Mouse (Mus musculus) cerebellum, postnatal 36 days (tissue): Measurements from ENCODE around the gene Ubash3b.

Experiments used
- DNase-seq, 2 experiments: peaks; one replicate each; pipeline ENCODE4 v3.0.0; 2021 to 2022; ENCODE audit warnings: mixed read lengths in 2 of 2

Gene Ubash3b

DNA sequence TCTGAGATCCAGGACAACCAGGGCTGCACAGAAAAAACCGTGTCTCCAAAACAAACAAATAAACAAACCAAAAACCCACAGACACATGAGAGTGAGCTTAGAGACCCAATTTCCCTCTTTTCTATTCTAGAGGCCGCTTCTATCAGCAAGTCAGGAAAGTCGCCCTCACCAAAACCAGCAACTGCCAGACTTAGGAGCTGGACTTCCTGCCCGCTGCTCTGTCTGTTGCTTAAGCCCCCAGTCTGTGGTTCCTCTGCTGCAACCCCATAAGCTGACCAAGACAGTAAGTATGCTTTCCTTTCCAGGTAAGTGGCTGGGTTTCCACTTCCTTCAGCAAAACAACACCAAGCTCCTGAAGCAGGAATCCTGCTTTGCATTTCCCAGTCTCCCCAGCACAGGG is 26.6 kb downstream of the Ubash3b start:
- DNase-seq, result no peak

DNA sequence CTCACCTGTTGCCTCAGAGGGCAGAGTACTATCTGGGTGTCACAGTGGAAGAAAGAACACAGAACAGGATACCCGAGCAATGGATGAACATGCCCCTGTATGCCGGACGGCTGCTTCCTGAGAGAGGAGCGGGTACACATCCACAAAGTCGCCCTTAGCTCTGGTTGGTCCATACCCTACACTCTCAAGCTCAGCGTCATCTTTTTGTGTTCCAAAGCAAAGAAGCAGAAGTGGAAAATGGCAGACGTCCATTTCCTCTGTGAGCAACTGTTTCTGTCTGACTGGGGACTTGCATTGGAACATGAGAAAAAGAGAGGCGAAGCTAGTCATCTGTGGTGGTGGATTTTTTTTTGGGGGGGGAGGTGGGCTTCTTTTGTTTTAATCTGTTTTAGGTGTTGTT is 30.9 kb downstream of the Ubash3b start:
- no peak for DNase-seq

DNA sequence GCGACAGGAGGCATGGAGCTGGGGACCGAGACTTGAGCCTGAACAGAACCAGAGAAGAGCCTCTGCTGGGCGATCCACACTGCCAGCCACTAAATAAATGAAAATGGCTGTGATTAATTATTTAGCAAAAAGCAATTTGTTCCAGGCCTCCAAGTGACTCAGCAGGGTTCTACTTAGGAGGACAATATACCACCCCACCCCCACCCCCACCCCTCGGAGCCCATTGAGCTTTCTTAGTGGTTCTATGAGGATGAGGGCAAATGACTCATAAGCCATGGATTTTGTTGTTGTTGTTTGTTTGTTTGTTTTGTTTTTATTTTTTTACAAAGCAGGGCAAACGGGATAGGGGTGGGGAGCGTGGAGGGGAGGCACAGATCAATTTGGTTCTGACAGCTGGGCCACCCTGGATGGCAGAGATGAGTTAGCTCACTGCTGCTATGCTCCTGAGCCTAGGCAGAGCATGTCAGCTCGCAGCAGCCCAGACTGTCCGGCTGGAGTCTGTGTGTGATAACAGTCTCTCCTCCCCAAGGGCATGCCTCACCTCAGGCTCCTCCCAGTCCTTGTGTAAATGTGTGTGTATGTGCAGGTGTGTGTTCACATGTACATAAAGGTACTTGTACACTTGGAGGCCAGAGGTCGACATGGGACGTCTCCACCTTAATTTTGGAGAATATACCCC is 31.6 kb downstream of the Ubash3b start:
- no peak for DNase-seq

DNA sequence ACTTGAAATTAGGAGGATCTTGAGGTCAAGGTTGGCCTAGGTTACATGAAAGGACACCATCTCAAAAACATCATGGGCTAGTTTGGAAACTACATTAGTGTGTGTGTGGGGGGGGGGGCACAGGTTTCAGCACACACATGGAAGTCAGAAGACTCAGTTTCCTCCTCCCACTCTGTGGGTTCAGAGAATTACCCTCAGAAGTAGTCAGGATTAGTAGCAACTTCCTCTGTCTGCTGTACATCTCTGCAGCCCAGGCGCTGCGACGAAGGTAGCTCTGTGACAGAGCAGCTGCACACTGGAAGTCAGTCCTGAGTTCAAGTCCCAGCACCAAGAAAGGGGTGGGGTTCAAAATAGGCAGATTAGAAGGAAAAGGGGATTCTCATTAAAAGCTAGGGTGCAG is 32.2 kb downstream of the Ubash3b start:
- DNase-seq, result no peak

DNA sequence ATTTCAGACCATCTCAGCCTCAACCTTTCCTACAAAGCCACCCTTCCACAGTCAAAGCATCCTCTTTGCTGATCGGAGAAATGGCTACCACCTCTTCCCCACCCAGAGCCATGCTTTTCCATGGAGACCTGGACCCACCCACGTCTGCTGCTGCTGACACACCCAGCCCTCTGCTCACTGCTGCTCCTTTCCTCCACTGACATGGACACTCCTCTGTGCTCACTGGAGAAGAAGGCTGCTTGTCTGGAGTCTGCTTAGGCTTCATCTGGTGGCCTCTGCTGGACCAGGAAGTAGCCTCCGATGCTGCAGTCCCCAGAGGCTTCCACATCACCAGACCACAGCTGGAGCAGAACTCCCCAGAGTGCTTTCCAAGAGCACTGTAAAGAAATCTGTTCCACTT is 34.8 kb downstream of the Ubash3b start:
- DNase-seq, result no peak

DNA sequence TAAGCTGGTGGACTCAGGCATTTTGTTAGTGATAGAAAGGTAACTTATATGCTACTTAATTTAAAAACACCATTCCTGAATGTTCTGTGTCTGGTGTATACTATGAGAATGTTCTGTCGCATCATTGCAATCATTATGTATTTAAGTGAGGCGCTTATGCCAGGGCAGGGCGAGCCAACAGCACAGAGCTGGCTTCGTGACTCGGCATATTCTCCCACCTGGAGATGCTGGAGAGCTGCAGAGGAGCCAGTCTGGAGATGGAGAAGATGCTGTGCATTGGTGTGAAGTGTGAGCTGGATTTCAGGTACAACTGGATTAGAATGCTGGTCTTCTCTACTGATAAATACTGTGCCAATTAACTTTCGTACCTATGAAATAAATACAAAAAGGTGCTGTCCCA is 37.2 kb downstream of the Ubash3b start:
- DNase-seq, result no peak

DNA sequence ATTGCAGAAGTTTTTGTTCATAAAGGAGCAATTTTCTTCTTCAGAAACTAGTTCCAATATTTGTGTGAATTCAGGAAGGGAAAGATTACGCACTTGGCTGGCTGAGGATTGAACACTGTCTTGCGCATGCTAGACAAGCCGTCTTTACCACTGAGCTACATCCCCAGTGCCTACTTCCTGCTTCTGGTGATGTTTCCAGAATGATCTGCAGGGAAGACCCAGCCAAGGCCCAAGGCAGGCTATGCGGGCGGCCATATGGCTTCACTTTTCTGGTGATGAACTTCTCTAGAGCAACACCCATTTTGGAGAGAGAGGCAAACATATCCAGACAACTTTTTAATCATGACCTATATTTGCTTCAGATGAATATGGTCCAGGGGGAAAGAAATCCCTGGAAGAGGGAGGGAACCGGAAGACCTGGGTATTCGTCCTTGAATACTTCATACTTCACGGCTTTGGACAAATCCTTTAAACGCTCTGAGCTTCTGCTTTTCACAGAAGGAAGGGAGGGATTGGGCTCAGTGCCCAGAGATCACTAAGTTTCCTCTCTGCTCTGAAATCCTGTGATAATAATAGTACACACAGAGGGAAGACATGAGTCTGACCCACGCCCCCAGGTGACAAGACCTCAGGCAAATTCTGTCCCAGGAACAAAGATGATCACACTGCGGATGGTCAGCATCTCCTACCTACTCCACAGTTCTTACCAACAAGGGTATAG is 38.9 kb downstream of the Ubash3b start:
- DNase-seq, result peak; percentile 62 to 70

DNA sequence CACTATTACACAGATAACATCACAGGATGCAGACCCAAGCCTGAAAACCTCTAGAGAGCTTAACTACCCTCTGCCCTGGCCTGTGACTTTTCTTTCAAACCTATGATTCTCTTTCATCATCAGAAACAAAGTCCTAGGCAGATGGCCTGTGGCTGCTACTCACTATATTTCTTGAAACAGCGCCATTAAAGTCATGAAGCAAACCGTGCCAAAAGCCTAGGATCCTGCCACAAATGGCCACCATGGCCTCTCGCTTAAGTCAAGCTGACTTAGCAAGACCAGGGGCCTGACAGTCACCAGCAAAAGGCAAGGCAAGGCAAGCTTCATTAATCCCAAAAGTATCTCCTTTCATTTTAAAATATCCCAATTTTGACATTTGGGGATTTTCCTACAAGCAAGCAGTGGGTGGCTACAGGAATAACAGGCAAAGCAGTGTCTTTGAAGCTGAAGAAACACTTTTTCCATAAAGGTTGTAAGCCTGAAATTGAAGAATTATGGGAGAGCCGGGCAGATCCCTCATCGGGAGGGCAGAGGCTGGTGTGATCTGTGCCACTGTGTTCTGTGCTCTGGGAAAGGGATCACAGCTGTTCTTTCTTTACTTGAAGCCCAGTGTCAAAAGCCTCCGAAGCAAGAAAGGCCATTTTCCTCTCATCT is 39.7 kb downstream of the Ubash3b start:
- peak in 1 of 2 experiments; percentile 41 for DNase-seq

DNA sequence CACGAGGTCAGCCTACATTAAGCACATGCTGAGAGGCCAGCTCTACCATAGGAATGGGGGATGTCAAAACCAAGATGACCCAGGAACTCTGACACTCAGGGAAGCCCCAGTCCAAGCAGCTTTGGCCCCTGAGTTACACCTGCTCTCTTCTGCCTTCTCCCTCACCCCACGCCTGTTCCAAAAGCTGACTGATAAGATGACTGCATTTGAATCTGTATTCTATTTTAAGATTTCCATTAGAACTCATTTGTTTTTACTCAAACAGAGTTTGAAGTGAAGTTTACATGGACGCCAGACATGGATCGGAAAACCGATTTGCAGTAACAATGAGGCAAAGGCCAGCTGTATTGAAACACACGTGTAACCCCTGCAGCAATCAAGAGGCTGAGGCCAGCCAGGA is 41.5 kb downstream of the Ubash3b start:
- DNase-seq, result no peak

DNA sequence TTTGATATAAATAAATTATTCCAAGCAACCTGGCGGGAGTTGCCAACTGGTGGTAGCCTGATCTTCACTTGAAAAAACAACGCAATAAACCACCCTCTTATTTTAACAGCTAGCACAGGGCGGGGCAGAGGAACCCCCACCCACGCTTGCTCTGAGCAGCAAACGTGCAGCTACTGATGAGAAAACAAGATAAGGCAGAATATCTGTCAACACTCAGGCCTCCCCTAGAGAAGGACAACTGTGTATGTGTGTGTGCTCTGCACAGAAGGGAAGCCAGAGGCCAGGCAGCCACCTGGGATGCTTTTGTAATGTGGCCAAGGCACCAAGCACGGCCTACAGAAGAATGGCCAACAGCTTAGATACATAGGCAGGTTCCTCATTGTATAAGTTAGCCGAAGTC is 43.4 kb downstream of the Ubash3b start:
- DNase-seq, result no peak

DNA sequence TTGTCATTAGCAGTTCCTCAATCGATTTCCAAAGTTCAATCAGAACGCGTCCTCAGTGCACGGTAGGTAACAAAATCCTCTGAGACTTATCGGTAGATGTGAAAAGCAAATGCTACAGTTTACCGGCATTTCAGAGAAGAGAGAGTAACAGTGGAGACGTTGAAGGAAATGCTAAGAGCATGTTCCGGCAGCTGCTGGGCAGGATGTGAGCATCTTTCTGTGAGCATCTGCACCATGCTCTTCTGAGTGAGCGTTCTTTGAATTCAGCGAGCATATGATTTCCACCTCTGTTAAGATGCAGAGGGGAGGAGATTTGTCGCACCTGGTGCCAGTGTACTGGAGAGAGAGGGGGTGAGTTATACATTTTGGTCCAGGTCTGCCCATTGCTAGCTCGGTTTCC is 45.4 kb downstream of the Ubash3b start:
- no peak for DNase-seq

DNA sequence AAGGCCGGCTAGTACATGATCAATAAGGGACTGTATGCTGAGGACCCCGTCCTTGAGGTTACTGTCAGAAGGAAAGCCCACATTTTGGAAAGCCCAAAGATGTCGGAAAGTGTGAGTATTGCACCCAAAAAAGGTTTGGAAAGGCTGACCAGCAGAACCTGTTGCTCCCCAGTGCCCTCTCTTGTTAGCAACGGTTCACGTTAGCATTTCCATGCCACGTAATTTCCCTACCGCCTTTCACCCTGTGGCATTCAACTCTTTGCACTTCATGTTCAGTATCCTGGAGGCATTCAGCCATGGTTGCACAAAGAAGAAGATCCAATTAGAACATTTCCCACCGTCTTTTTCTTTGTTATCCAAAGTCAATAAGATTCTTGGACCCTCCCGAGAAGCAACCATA is 47.1 kb downstream of the Ubash3b start:
- no peak for DNase-seq

DNA sequence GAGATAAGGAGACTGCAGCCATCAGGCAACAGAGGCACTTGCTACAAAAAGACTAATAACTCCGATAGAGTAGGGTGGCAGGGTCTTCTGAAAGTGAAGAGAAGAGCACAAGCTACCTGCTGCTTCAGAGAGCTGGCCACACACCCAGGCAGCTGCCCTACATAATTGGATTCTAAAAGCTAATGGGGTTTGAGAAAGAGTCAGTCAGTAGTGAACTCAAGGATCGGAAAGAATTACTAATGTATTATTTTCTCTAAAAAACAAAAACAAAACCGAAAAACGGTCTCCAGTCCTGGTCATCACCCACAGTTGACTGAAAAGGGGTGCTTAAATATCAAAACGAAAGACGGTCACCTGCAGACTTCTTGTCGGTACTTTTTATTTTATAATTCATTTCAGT is 51.7 kb downstream of the Ubash3b start:
- DNase-seq, result no peak

DNA sequence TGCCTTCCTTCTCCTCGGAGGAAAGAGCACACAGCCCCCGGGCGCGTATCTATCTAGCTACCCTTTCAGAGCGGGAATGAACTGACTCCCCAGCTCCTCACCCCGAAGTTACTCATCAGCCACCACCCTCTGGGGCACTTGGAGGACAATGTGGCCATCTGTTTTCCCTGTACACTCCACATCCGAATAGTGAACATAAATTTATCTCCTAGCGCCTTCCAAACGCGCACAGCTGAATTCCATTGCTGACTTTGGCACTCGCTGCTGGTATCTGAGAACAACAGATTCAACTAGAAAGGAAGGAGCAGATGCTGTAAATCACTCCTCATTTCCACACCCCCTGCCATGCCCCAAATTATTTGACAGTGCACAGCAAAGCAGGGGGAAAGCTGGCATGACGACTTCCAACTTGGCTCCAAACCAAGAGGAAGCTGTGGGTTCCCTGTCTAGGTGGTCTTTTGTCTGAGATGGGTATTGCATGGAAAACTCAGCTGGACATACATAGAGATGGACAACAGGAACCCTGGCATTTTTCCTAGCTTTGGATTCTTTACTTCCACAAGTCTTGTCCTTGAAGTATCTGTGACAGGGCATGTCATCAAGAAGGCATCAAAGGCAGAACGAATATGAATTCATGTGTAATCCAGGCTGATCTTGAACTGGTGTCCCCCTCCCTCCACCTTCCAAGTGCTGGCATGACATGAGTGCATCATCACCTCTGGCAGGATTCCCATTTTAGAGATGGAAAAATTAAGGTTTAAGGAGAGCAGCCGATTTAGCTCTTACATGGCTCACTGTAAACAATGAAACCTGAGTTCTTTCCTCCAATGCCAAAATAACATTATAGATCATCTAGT is 52.9 kb downstream of the Ubash3b start:
- DNase-seq, result peak; percentile 51 to 63

DNA sequence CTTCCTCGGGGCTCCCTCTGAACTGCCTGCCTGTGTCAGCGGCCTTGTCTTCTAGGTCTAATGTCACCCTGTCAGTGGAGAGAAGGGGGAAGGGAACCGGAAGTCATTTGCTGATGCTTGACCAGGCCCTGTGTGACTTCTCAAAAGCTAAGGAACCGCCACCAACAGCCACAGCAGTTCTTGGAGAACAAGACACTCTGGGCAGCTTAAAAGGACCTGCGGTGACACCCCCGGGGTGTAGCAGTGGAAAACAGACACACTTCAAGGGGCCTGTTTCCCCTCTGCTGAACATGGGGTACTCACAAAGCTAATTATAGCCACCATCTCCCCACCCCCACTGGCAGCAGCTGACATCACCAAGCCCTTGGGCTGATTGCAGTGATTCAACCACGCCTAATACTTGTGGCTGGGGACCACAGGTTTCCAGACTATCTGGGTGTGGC is 56.3 kb downstream of the Ubash3b start:
- DNase-seq, result no peak

DNA sequence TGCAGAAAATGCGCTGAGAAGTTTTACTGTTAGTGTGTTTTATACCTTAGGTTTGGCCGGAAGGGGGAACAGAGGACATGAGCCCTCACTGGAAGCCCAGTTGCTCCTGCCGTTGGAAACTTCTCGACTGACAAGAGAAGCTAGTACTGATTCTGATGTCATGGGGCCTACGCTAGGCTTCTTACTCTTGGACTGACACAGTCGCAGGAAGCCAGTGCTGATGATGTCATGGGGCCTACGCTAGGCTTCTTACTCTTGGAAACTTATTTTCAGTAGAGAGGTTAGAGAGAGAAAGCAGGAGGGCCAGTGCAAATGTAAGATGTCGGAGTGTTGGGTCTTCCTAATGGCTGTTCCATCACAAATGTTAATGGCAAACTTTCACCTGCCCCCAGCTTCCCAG is 57.8 kb downstream of the Ubash3b start:
- no peak for DNase-seq

DNA sequence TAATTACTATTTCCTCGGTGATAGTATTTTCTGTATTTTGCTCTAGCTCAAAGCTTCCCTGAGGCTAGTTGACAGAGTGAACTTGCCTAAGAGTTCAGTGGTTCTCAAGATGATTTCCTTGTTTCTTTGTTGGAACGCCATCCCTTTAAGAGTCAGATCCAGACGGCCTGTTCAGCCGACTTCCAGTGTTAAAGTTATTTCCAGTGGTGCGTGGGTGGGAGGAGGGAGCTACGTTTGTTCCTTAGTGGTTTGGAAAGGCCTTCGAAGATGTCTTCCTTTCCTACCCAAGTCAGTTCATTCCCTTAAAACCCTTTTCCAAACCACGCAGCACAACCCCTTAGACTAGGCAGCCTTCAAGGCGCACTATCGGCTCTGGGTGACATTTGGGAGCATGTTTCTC is 58.9 kb downstream of the Ubash3b start:
- DNase-seq, result no peak

DNA sequence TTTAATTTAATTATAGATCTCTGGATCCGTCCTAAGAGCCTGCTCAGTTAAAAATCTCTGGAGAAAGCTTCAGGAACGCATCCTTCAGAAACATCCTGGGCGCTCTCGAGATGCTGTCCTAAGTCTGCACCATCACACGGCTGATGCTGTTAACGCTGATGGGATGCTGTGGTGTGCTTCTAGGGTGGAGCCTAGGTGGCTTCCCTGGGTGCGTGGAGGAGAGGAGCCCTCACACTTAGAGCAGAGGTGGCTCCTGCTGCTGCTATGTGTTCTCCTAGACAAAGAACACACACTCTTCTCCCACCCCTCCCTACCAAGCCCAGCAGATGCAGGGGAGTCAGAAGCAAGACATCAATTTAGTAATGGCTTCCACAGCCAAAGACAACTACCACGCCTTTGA is 61.6 kb downstream of the Ubash3b start:
- no peak for DNase-seq

DNA sequence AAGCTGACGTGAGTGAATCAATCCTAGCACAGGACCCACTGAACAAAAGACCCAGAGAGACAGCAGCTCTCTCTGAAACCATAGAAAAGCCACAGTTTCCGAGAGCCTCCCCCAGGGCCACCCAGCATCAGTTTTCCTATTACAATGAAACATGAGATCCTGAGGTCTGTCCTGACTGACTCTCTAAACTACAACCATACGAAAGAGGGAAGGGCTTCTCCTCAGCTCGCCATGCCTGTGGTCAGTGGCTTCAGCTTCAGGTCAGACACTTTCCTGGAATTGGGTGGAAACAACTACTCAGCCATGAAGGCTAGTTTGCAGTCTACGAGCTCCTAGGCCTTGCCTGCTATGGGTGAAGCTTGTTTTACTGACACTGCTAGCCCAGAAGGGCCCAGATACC is 62.4 kb downstream of the Ubash3b start:
- DNase-seq, result no peak

DNA sequence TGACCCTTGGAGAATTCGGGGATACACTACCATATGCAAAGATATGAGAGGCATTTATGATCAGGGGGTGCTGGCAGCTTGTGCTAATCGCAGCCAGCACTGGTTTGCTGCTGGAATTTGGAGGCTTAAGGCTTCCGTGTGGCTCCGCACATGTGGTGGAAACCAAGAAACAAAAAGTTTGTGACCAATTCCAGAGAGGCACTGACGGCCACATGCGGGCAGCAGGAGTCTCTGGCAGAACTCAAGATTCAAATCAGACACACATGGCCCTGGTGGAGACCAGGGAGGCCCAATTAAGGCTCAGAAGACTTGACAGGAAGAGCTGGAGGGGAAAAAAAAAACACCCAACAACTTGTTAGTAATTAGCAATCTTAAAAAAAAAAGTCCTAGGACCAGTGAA is 63.4 kb downstream of the Ubash3b start:
- no peak for DNase-seq

DNA sequence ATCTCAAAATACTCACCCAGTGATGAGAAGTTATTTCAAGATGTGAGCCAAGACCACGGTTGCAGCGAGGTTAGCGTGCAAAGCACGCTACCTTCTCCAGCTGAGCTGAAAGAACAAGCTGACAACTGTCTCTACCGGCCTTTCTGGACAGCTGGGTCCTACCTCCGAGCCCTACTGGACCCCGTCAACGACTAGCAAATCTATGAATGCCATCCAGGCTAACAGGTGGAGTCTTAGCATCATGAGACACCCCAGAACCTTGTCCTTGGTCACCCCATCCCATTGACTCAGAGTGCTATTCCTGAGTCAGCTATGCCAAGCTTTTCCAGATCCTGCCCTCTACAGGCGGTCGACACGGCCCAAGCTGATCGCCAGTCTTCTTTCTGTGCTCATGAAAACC is 69.5 kb downstream of the Ubash3b start:
- DNase-seq, result no peak

DNA sequence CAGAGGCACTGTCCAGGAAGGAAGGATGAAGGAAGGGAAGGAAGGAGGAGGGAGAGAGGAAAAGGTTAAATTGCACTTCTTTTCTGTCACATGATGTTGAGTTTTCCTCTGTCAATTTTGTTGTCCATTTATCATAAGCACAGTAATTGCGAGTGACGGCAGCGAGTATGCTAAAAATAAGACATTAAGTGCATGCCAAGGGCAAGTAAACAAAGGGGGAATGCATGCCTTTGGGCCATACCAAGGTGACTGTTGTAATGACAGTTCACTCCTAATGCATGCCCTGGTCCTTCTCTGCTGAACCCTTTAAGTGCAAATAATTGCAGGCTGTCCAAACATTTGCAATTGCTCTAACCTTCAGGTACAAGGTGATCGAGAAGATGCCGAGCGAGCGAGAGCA is 70.3 kb downstream of the Ubash3b start:
- no peak for DNase-seq

DNA sequence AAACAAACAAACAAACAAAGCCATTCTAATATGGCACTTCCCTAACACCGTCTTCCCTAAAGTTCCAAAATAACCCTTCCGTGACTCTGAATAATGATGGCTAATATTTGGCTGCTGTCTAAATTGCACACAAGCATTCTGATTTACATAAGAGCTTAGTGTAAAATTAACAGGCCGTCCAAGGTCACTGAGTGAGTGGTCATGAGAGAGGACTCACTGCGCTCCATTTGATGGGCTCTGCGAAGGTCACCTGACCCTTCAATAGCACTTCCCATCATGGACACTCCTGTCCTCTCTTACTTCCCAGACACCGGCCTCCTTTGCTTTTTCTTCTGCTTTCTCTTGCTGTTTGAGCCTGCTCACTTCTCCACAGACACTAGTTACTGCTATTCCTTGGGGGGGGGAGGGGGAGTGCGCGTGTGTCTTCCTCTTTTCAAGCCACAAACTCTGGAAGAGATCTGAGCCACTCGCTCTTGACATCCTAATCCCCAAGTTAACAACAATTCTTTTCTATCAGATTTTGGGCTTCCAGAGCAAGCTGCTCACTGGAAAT is 73.6 kb downstream of the Ubash3b start:
- no peak for DNase-seq
